Mouse (Mus musculus): ENCODE measurements around the gene Fam177a. TPM values are rescaled to one million over a fixed set of nuclear protein-coding genes. Genes with fewer than 3 reads are reported as not detected.

Fam177a gene
- polyA plus RNA-seq, 1 experiment from 2014 or later: 18.6 TPM

Other genes with a start within 250 kb of the Fam177a start
- gene Gm20403, start 137.9 kb upstream of the Fam177a start, polyA plus RNA-seq (2014; fragmentation: Nextera tagmentation; extraction: Ambion mirVana): not detected in 2 replicates
- gene Baz1a, start 110.1 kb upstream of the Fam177a start, polyA plus RNA-seq (2014; fragmentation: Nextera tagmentation; extraction: Ambion mirVana): 8.9 and 12.2 TPM in 2 replicates
- 22.5 and 25.4 TPM in 2 replicates for gene 2700097O09Rik, start 44.4 kb upstream of the Fam177a start, polyA plus RNA-seq (2014; fragmentation: Nextera tagmentation; extraction: Ambion mirVana)
- 135 and 136 TPM in 2 replicates for gene Srp54a, start 44.2 kb upstream of the Fam177a start, polyA plus RNA-seq (2014; fragmentation: Nextera tagmentation; extraction: Ambion mirVana)
- gene Srp54b, start 30.6 kb downstream of the Fam177a start, polyA plus RNA-seq (2014; fragmentation: Nextera tagmentation; extraction: Ambion mirVana): 46.1 and 53.0 TPM in 2 replicates
- gene 1700047I17Rik2, start 75.1 kb downstream of the Fam177a start, polyA plus RNA-seq (2014; fragmentation: Nextera tagmentation; extraction: Ambion mirVana): 0.44 and 1.1 TPM in 2 replicates
- 58.4 and 58.9 TPM in 2 replicates for gene Srp54c, start 105.7 kb downstream of the Fam177a start, polyA plus RNA-seq (2014; fragmentation: Nextera tagmentation; extraction: Ambion mirVana)
- gene 1110008L16Rik, start 175.1 kb downstream of the Fam177a start, polyA plus RNA-seq (2014; fragmentation: Nextera tagmentation; extraction: Ambion mirVana): 10.1 and 10.4 TPM in 2 replicates
- 11.3 and 11.8 TPM in 2 replicates for gene Ppp2r3c, start 178.5 kb downstream of the Fam177a start, polyA plus RNA-seq (2014; fragmentation: Nextera tagmentation; extraction: Ambion mirVana)

All from heart, embryonic 14.5 days (tissue).